Mouse (Mus musculus): ENCODE measurements around the gene Nkx2-3. TPM values are rescaled to one million over a fixed set of nuclear protein-coding genes. Genes with fewer than 3 reads are reported as not detected.

Nkx2-3 gene
- total RNA-seq, 2 experiments from 2014 or later: not detected

GRCm38 (mm10) chr19:43616415-43616861 lies 4.3 kb downstream of the Nkx2-3 start:
- no peak for ATAC-seq (replicated peaks; ENCODE audit: low FRiP score, low TSS enrichment, poor library complexity, severe bottlenecking)

DNA sequence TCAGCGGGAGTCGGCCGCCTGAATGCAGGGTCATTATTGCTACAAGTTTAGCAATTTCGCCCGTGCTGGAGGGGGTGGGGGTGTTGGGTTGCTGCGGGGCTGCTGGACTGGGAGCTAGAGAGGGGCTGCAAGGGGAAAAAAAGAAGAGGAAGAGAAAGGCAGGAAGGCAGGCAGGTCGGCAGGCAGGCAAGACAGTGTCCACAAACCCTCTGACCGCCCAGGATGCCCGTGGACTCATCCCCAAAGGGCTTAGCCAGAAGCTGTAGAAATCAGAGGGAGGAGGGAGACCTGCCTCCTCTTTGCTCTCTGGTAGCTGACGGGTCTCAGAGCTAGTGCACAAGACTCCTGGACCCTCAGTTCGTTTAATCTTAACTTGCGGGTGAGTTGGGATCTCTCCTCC lies 4.8 kb downstream of the Nkx2-3 start:
- ATAC-seq (replicated peaks; ENCODE audit: low FRiP score, low TSS enrichment, poor library complexity, severe bottlenecking): no peak

DNA sequence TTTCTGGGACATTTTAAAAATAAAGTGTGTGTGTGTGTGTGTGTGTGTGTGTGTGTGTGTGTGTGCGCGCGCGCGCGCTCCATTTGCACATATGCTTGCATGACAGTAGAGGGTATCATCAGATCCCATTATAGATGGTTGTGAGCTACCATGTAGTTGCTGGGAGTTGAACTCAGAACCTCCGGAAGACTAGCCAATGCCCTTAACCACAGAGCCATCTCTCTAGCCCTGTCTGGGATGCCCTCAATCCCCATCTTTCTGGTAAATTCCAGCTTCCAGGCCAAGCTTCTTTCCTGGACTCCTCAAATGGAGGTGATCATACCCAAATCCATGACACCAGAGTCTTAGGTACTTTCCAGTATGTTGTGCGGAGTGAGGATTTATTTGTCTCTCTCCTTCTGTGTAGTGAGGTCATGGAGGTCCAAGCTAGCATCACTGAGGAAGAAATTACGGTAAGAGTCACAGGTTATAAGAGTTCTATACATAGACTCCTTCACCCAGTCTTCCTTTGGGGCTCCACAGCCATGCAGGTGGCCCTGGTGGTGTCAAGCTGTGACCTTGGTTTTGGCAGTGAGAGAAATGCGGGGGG lies 5.7 kb downstream of the Nkx2-3 start:
- no peak for ATAC-seq (replicated peaks; ENCODE audit: low FRiP score, low TSS enrichment, poor library complexity, severe bottlenecking)

GRCm38 (mm10) chr19:43618505-43619030 lies 6.4 kb downstream of the Nkx2-3 start:
- no peak for ATAC-seq (replicated peaks; ENCODE audit: low FRiP score, low TSS enrichment, poor library complexity, severe bottlenecking)

DNA sequence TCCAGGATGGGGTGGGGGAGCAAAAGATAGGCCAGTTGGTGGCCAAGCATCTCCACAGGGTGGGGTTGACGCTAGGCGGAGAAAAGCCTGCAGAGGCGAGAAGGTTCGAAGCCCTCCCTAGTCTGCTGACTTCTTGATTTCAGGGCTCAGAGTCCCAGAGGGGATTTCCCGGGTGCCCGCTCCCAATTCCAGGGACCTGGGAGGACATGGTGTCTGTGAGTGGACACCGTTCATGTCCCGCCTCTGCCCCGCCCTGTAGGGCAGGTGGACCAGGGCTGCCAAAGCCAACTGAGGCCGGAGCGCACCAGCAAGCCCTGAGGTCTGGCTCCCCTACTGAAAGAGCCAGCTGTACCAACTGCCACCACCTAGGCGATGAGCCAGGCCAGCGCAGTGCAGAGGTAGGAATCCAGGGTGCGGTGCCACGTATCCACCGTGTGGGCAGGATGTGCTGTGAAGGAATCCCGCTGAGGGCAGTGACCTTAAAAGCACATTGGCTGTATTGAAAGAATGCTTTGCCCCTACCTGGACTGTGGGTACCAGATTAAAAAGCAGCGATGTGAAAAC lies 7.9 kb downstream of the Nkx2-3 start:
- no peak for ATAC-seq (replicated peaks; ENCODE audit: low FRiP score, low TSS enrichment, poor library complexity, severe bottlenecking)

- ATAC-seq (replicated peaks; ENCODE audit: low FRiP score, low TSS enrichment, poor library complexity, severe bottlenecking): peak; percentile 89
Observed at GRCm38 (mm10) chr19:43623913-43624312, 11.8 kb downstream of the Nkx2-3 start.

- ATAC-seq (replicated peaks; ENCODE audit: low FRiP score, low TSS enrichment, poor library complexity, severe bottlenecking): no peak
Observed at GRCm38 (mm10) chr19:43626160-43626559, 14.0 kb downstream of the Nkx2-3 start.

GRCm38 (mm10) chr19:43627345-43627744 lies 15.2 kb downstream of the Nkx2-3 start:
- ATAC-seq (replicated peaks; ENCODE audit: low FRiP score, low TSS enrichment, poor library complexity, severe bottlenecking): no peak

GRCm38 (mm10) chr19:43629088-43629487 lies 17.0 kb downstream of the Nkx2-3 start:
- ATAC-seq (replicated peaks; ENCODE audit: low FRiP score, low TSS enrichment, poor library complexity, severe bottlenecking): no peak

GRCm38 (mm10) chr19:43630466-43631251 lies 18.5 kb downstream of the Nkx2-3 start:
- ATAC-seq (replicated peaks; ENCODE audit: low FRiP score, low TSS enrichment, poor library complexity, severe bottlenecking): peak; percentile 95

GRCm38 (mm10) chr19:43641833-43642232 lies 29.7 kb downstream of the Nkx2-3 start:
- no peak for ATAC-seq (replicated peaks; ENCODE audit: low FRiP score, low TSS enrichment, poor library complexity, severe bottlenecking)

DNA sequence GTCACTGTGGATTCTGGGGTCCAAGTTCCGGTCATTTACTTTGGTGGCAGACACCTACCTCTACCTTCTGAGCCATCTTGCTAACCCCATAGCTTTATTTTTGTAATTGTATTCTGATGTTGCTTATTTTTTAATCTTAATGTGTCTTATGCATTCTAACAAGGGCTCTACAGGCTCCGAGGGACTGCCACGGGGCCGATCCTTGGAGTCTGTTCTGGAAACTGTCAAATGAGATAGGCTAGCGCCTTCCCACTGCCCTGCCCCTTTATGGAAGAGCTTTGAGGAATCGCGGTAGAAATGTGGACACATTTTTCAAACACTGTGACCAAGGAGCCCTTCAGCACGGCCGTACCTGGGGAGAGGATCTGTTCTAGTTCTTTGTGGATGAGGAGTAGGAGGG lies 30.7 kb downstream of the Nkx2-3 start:
- no peak for ATAC-seq (replicated peaks; ENCODE audit: low FRiP score, low TSS enrichment, poor library complexity, severe bottlenecking)

DNA sequence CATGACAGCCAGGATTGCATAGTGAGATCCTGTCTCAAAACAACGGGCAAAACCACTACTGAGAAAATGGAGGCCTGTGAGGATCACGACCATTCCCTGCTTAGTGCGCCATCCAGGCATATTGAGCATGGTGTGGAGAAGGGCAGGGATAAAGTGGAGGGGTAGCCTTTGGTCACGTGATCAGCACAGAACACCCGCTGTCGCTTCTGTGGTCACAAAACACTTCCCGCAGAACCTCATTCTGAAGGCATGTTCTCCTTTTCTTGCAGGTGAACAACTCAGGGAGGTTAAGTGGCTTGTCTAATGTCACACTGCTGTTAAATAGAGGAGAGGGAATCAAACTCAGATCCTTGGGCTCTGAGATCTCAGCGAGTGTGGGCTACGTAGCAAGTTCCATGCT lies 33.4 kb downstream of the Nkx2-3 start:
- ATAC-seq (replicated peaks; ENCODE audit: low FRiP score, low TSS enrichment, poor library complexity, severe bottlenecking): no peak

GRCm38 (mm10) chr19:43646852-43647251 lies 34.7 kb downstream of the Nkx2-3 start:
- no peak for ATAC-seq (replicated peaks; ENCODE audit: low FRiP score, low TSS enrichment, poor library complexity, severe bottlenecking)

DNA sequence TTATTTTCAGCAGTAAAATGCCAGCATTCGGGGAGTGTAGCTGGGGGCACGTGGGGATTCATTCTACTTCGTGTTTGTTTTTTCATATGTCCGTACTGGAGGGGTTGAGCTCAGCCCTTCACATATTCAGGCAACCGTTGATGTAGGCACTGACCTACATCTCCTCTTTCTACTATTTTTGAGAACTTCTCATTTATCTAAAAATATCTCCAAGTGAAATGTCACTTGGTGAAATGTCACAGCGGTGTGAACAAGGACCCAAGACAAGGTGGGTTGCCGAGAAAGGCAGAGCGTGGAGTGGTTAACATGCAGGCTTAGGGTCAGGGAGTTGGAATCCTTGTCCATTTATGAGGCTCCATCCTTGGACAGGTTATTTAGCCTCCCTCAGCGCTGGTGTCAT lies 35.1 kb downstream of the Nkx2-3 start:
- no peak for ATAC-seq (replicated peaks; ENCODE audit: low FRiP score, low TSS enrichment, poor library complexity, severe bottlenecking)

DNA sequence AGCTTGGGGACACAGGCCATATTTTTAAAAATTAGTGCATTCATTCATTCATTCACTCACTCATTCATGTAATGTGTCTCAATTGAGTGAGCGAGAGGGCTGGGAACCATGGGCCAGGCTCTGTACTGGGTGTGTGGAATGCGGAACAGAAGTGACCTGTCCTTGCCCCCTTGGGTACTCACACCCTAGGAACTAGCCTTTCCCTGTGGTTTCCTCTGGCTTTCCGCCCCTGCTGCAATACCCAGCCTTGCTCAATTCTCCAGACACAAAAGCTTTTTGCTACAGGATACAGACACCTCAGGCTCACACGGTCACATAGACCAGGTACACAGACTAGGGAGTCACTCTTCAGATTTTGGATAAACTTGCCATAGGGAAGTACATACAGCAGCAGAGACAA lies 36.2 kb downstream of the Nkx2-3 start:
- ATAC-seq (replicated peaks; ENCODE audit: low FRiP score, low TSS enrichment, poor library complexity, severe bottlenecking): no peak

GRCm38 (mm10) chr19:43651241-43651785 lies 39.2 kb downstream of the Nkx2-3 start:
- ATAC-seq (replicated peaks; ENCODE audit: low FRiP score, low TSS enrichment, poor library complexity, severe bottlenecking): no peak

GRCm38 (mm10) chr19:43655735-43656492 lies 43.8 kb downstream of the Nkx2-3 start:
- peak; percentile 83 for ATAC-seq (replicated peaks; ENCODE audit: low FRiP score, low TSS enrichment, poor library complexity, severe bottlenecking)

DNA sequence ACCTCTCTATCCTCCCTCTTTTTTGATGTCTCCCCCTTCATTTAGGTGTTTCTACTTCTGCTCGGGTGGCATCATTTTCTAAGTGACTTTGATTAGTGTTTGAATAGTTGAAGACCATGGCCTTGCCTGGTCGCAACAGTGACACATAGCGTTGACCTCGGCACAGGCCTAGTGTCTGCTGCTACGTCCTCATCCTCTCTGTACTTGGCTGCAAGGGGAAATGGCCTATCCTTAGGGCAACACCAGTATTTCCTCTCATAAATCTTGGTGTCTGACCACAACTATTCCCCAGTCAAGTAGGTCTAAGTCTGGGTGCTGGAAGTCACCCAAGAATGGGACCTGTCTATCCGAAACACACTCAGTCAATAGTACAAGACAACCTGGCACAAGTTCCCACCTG lies 47.5 kb downstream of the Nkx2-3 start:
- no peak for ATAC-seq (replicated peaks; ENCODE audit: low FRiP score, low TSS enrichment, poor library complexity, severe bottlenecking)

DNA sequence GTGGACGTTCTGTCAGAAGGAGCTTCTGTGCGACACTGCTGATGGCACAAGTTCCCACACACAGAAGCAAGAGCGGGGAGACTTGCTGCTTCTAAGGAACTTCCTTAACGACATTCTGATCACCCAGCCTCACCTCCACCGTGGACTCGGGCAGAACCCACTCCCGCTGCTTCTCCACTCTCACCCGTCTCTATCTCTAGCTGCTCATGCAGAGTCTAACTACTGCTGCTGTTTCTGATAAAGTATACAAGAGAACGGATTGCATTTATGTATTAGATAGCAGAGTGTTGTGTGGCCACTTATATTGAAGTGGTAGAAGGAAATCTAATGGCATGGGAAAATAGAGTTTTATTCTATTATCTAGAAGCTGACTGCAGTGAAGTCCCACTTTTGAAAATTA lies 48.6 kb downstream of the Nkx2-3 start:
- peak; percentile 70 for ATAC-seq (replicated peaks; ENCODE audit: low FRiP score, low TSS enrichment, poor library complexity, severe bottlenecking)
